Mouse (Mus musculus) MEL (cell line): Measurements from ENCODE around the gene Cd248. TPM values are rescaled to one million over a fixed set of nuclear protein-coding genes. Genes with fewer than 3 reads are reported as not detected.

Source experiments
- DNase-seq: peaks from one replicate; pipeline ENCODE4 v3.0.0; 2011; ENCODE audit warnings: low read depth, low spot score
- H3K27ac ChIP-seq: 2 replicates; pipeline ENCODE4 v1.5.1; 2012; ENCODE audit warnings: low read depth, mild to moderate bottlenecking, control low read depth, low read length, moderate library complexity; ENCODE audit not compliant: control insufficient read depth
- H3K27me3 ChIP-seq, 2 experiments: fragments of 150-350 bp in 1 of 2; sonication (generic) in 1 of 2; 2 replicates each; pipeline ENCODE4 v1.6.1; 2012; ENCODE audit warnings: low read length in 2 of 2, mild to moderate bottlenecking in 2 of 2, improper control_type of control experiment in 1 of 2, moderate library complexity in 1 of 2; ENCODE audit not compliant: insufficient read depth in 2 of 2, control insufficient read depth in 1 of 2
- H3K36me3 ChIP-seq, 2 experiments: 2 replicates each; pipeline ENCODE4 v1.6.1; 2012 to 2014; ENCODE audit warnings: low read length in 2 of 2, improper control_type of control experiment in 1 of 2, inconsistent platforms in 1 of 2, mild to moderate bottlenecking in 1 of 2; ENCODE audit not compliant: insufficient read depth in 2 of 2, control insufficient read depth in 1 of 2
- H3K4me1 ChIP-seq, 2 experiments: fragments of 150-350 bp in 1 of 2; sonication (generic) in 1 of 2; 2 replicates each; pipeline ENCODE4 v1.6.1; 2012; ENCODE audit warnings: low read length in 2 of 2, improper control_type of control experiment in 1 of 2, mild to moderate bottlenecking in 1 of 2; ENCODE audit not compliant: insufficient read depth in 2 of 2, control insufficient read depth in 1 of 2
- H3K4me3 ChIP-seq, 2 experiments: fragments of 150-350 bp in 1 of 2; sonication (generic) in 1 of 2; 2 replicates each; pipeline ENCODE4 v1.5.1; 2012; ENCODE audit warnings: low read depth in 2 of 2, low read length in 2 of 2, mild to moderate bottlenecking in 2 of 2, moderate library complexity in 2 of 2, control low read depth in 1 of 2, improper control_type of control experiment in 1 of 2; ENCODE audit not compliant: control insufficient read depth in 1 of 2, insufficient read depth in 1 of 2
- H3K79me2 ChIP-seq: 2 replicates; pipeline ENCODE4 v1.6.1; 2012; ENCODE audit warnings: mild to moderate bottlenecking, low read length, moderate library complexity; ENCODE audit not compliant: control insufficient read depth, poor library complexity, insufficient read depth
- H3K9ac ChIP-seq: 2 replicates; pipeline ENCODE4 v1.6.1; 2012; ENCODE audit warnings: low read depth, mild to moderate bottlenecking, control low read depth, low read length, moderate library complexity; ENCODE audit not compliant: control insufficient read depth, poor library complexity, severe bottlenecking
- H3K9me3 ChIP-seq: fragments of 150-350 bp; sonication (generic); replicated peaks from 2 replicates; pipeline ENCODE4 v1.6.1; 2012; ENCODE audit warnings: mild to moderate bottlenecking, low read length, improper control_type of control experiment, moderate library complexity; ENCODE audit not compliant: insufficient read depth
- BHLHE40 ChIP-seq: IDR thresholded peaks from 2 replicates; pipeline ENCODE4 v1.6.1; 2012; ENCODE audit warnings: low read depth, mild to moderate bottlenecking, inconsistent platforms, low read length, improper control_type of control experiment, borderline replicate concordance
- E2F4 ChIP-seq: IDR thresholded peaks from 2 replicates; pipeline ENCODE4 v1.6.1; 2011; ENCODE audit warnings: low read depth, low read length, improper control_type of control experiment, borderline replicate concordance
- EP300 ChIP-seq, 2 experiments: IDR thresholded peaks; 2 replicates each; pipeline ENCODE4 v1.6.1; 2011; ENCODE audit warnings: improper control_type of control experiment in 2 of 2, low read length in 2 of 2, low read depth in 1 of 2, mild to moderate bottlenecking in 1 of 2
- KAT2A ChIP-seq: conservative IDR thresholded peaks from 2 replicates; pipeline ENCODE4 v1.6.1; 2012; ENCODE audit warnings: low read depth, low read length, improper control_type of control experiment, inconsistent platforms
- MAX ChIP-seq: IDR thresholded peaks from 2 replicates; pipeline ENCODE4 v1.6.1; 2011; ENCODE audit warnings: low read length, improper control_type of control experiment
- MEF2A ChIP-seq: IDR thresholded peaks from 2 replicates; pipeline ENCODE4 v1.6.1; 2014; ENCODE audit warnings: low read depth, mild to moderate bottlenecking, inconsistent platforms, low read length, improper control_type of control experiment; ENCODE audit not compliant: poor library complexity, insufficient replicate concordance, severe bottlenecking; ENCODE audit errors: extremely low read depth
- NELFE ChIP-seq: IDR thresholded peaks from 2 replicates; pipeline ENCODE4 v1.6.1; 2011; ENCODE audit warnings: low read depth, low read length, improper control_type of control experiment
- TAL1 ChIP-seq: IDR thresholded peaks from 2 replicates; pipeline ENCODE4 v1.6.1; 2012; ENCODE audit warnings: mild to moderate bottlenecking, inconsistent platforms, low read length, moderate library complexity, mixed read lengths
- UBTF ChIP-seq: IDR thresholded peaks from 2 replicates; pipeline ENCODE4 v1.6.1; 2012; ENCODE audit warnings: low read depth, mild to moderate bottlenecking, inconsistent platforms, low read length, improper control_type of control experiment, moderate library complexity, borderline replicate concordance; ENCODE audit not compliant: insufficient read depth
- USF2 ChIP-seq, 2 experiments: IDR thresholded peaks; 2 replicates each; pipeline ENCODE4 v1.6.1; 2011 to 2012; ENCODE audit warnings: improper control_type of control experiment in 2 of 2, low read length in 2 of 2, borderline replicate concordance in 1 of 2, inconsistent platforms in 1 of 2, low read depth in 1 of 2, mild to moderate bottlenecking in 1 of 2; ENCODE audit not compliant: insufficient read depth in 1 of 2
- polyA plus RNA-seq, 2 experiments: library from polyadenylated mRNA; stranded (reverse) in 1 of 2; unstranded in 1 of 2; fragments of >175 nt in 1 of 2; fragments of >200 nt in 1 of 2; gene quantifications; 2 replicates each; pipeline versions ENCODE4 v1.2.1 to v1.2.4; 2012; ENCODE audit warnings: low replicate concordance in 2 of 2, low read depth in 1 of 2; ENCODE audit not compliant: insufficient read length in 2 of 2, insufficient read depth in 1 of 2, missing spikeins in 1 of 2
- total RNA-seq: library from RNA; depleted of rRNA; stranded (reverse); fragments of 300-350 nt; gene quantifications from 2 replicates; pipeline ENCODE4 v1.2.3, GENCODE M21; 2012

The Cd248 gene
- total and polyA plus RNA-seq, 3 experiments, result 0.27 to 0.86 TPM; not detected in 1

- Histone ChIP-seq H3K4me1 (peaks cover 7 to 48% of the 10 kb centered on the region in 2 experiments; a peak in 3 of 4 replicates), H3K27ac (no peak overlapping the region), H3K9me3 (no peaks in the 10 kb centered on the region), H3K27me3 (no peaks in the 10 kb centered on the region), H3K36me3 (peaks cover 0 to 24% of the 10 kb centered on the region in 2 experiments; a peak in 2 of 4 replicates), H3K9ac (no peak overlapping the region), H3K4me3 (no peak overlapping the region), H3K79me2 (no peaks in the 10 kb centered on the region)
- DNase-seq, result no peak
- TF ChIP-seq USF2 (IDR thresholded peaks at IDR 0.05; ENCODE audit: borderline replicate concordance in 1 of 2, insufficient read depth in 1 of 2, low read depth in 1 of 2, low read length in 2 of 2), result no peak
- TF ChIP-seq MAX, result no peak
- no peak for TF ChIP-seq EP300 (IDR thresholded peaks at IDR 0.05; ENCODE audit: low read depth in 1 of 2, low read length in 2 of 2)
- TF ChIP-seq MEF2A, result no peak
- no peak for TF ChIP-seq BHLHE40
- TF ChIP-seq KAT2A, result no peak
- no peak for TF ChIP-seq TAL1
- no peak for TF ChIP-seq NELFE
These were observed 9.8 kb upstream of the Cd248 start for GRCm38 (mm10) chr19:5057876-5058775.

- Histone ChIP-seq H3K4me1 (peaks cover 4 to 41% of the 10 kb centered on the region in 2 experiments; a peak in 3 of 4 replicates), H3K36me3 (peaks cover 0 to 22% of the 10 kb centered on the region in 2 experiments; a peak in 2 of 4 replicates), H3K79me2 (no peaks in the 10 kb centered on the region), H3K9ac (no peak overlapping the region), H3K9me3 (no peaks in the 10 kb centered on the region), H3K4me3 (no peak overlapping the region), H3K27ac (no peak overlapping the region), H3K27me3 (no peaks in the 10 kb centered on the region)
- DNase-seq, result no peak
- TF ChIP-seq MAX, result no peak
- TF ChIP-seq UBTF, result no peak
- TF ChIP-seq E2F4, result no peak
These were observed 8.8 kb upstream of the Cd248 start for GRCm38 (mm10) chr19:5058801-5059771.
